Mouse (Mus musculus) embryonic facial prominence, embryonic 14.5 days (tissue): ENCODE measurements at regions not wholly inside any gene's neighbourhood (a gene's known extent, or its start where the extent isn't known, plus 50 kb on each side); places are given as distances from the start of the nearest gene placed in this dataset.

Experiments used
- ATAC-seq: fragments of 200-750 bp; cut with Nextera tagmentation; 2 replicates; pipeline ENCODE4 v1.8.0; 2017; ENCODE audit warnings: low read depth, moderate number of reproducible peaks, moderate TSS enrichment
- DNase-seq: peaks from one replicate; pipeline ENCODE4 v3.0.0-alpha.2; 2015; ENCODE audit warnings: low spot score
- H3K27ac ChIP-seq: fragments of 300-500 bp; sonication (generic); replicated peaks from 2 replicates; pipeline ENCODE4 v1.5.1; 2014; ENCODE audit warnings: low read depth, mild to moderate bottlenecking, low read length, moderate library complexity
- H3K27me3 ChIP-seq: fragments of 300-500 bp; sonication (generic); replicated peaks from 2 replicates; pipeline ENCODE4 v1.6.1; 2014; ENCODE audit warnings: low read length; ENCODE audit not compliant: control insufficient read depth, insufficient read depth
- H3K36me3 ChIP-seq: fragments of 300-500 bp; sonication (generic); 2 replicates; pipeline ENCODE4 v1.6.1; 2014; ENCODE audit warnings: low read length, mixed read lengths; ENCODE audit not compliant: control insufficient read depth, insufficient read depth
- H3K4me1 ChIP-seq: fragments of 300-500 bp; sonication (generic); 2 replicates; pipeline ENCODE4 v1.6.1; 2014; ENCODE audit warnings: antibody characterized with exemption, low read length; ENCODE audit not compliant: control insufficient read depth, insufficient read depth
- H3K4me2 ChIP-seq: fragments of 300-500 bp; sonication (generic); 2 replicates; pipeline ENCODE4 v1.6.1; 2014; ENCODE audit warnings: low read depth, mild to moderate bottlenecking, low read length, moderate library complexity, mixed read lengths
- H3K4me3 ChIP-seq: fragments of 300-500 bp; sonication (generic); 2 replicates; pipeline ENCODE4 v1.5.1; 2014; ENCODE audit warnings: low read depth, mild to moderate bottlenecking, low read length
- H3K9ac ChIP-seq: fragments of 300-500 bp; sonication (generic); 2 replicates; pipeline ENCODE4 v1.6.1; 2014; ENCODE audit warnings: low read depth, mild to moderate bottlenecking, low read length, moderate library complexity, mixed read lengths
- H3K9me3 ChIP-seq: fragments of 300-500 bp; sonication (generic); 2 replicates; pipeline ENCODE4 v1.6.1; 2016; ENCODE audit warnings: low read length; ENCODE audit not compliant: control insufficient read depth
- whole genome bisulfite sequencing: fragments of 180-500 bp; shearing (Covaris S2); extraction: QIAGEN DNeasy Blood & Tissue Kit; methylation state at CpG from one replicate; pipeline ENCODE4 v1.1.7; 2014; 5-methylcytosine and 5-hydroxymethylcytosine counted together

GRCm38 (mm10) chr8:6882626-6883025, 1777.5 kb upstream of the Slc10a2 start:
- Histone ChIP-seq H3K27ac (no peak overlapping the region), H3K36me3 (no peaks in the 10 kb centered on the region), H3K27me3 (no peaks in the 10 kb centered on the region), H3K4me1 (no peaks in the 10 kb centered on the region), H3K4me2 (no peak overlapping the region), H3K9ac (no peak overlapping the region), H3K9me3 (no peaks in the 10 kb centered on the region), H3K4me3 (no peak overlapping the region)
- 84% methylated on average over 4 of the region's 4 CpGs for WGBS
- no peak for ATAC-seq
- DNase-seq, result no peak
